Mouse (Mus musculus) stomach, postnatal 0 days (tissue): ENCODE measurements at regions not wholly inside any gene's neighbourhood (a gene's known extent, or its start where the extent isn't known, plus 50 kb on each side); places are given as distances from the start of the nearest gene placed in this dataset.
A peak's percentile ranks its signal among the peaks of the same experiment; 100 is the strongest.
"Not testable (repeated sequence)": the region's sequence is repeated elsewhere in the genome, so short reads cannot be mapped to it uniquely, and the experiment has no call there.

ENCODE experiments used
- ATAC-seq: fragments of 200-750 bp; cut with Nextera tagmentation; 2 replicates; pipeline ENCODE4 v1.8.0; 2017; ENCODE audit not compliant: low FRiP score, low TSS enrichment
- DNase-seq: peaks from one replicate; pipeline ENCODE4 v3.0.0-alpha.2; 2016; ENCODE audit warnings: low spot score
- H3K27ac ChIP-seq: fragments of 300-500 bp; sonication (generic); replicated peaks from 2 replicates; pipeline ENCODE4 v1.5.1; 2014; ENCODE audit warnings: mild to moderate bottlenecking, control low read depth
- H3K27me3 ChIP-seq: fragments of 300-500 bp; sonication (generic); 2 replicates; pipeline ENCODE4 v1.6.1; 2014; ENCODE audit warnings: low read length; ENCODE audit not compliant: control insufficient read depth, insufficient read depth
- H3K36me3 ChIP-seq: fragments of 300-500 bp; sonication (generic); 2 replicates; pipeline ENCODE4 v1.6.1; 2014; ENCODE audit warnings: low read length, mixed read lengths; ENCODE audit not compliant: control insufficient read depth, insufficient read depth
- H3K4me1 ChIP-seq: fragments of 300-500 bp; sonication (generic); replicated peaks from 2 replicates; pipeline ENCODE4 v1.6.1; 2014; ENCODE audit warnings: antibody characterized with exemption; ENCODE audit not compliant: control insufficient read depth, insufficient read depth
- H3K4me2 ChIP-seq: fragments of 300-500 bp; sonication (generic); replicated peaks from 2 replicates; pipeline ENCODE4 v1.6.1; 2014; ENCODE audit warnings: low read depth, mild to moderate bottlenecking, control low read depth, moderate library complexity
- H3K4me3 ChIP-seq: fragments of 300-500 bp; sonication (generic); 2 replicates; pipeline ENCODE4 v1.5.1; 2014; ENCODE audit warnings: low read depth, low read length, control low read depth
- H3K9ac ChIP-seq: fragments of 300-500 bp; sonication (generic); 2 replicates; pipeline ENCODE4 v1.6.1; 2014; ENCODE audit warnings: mild to moderate bottlenecking, low read length, control low read depth, mixed read lengths
- H3K9me3 ChIP-seq: fragments of 300-500 bp; sonication (generic); 2 replicates; pipeline ENCODE4 v1.6.1; 2016; ENCODE audit warnings: low read length; ENCODE audit not compliant: control insufficient read depth
- CTCF ChIP-seq: IDR thresholded peaks from 2 replicates; pipeline ENCODE4 v1.5.1; 2016; ENCODE audit warnings: antibody characterized with exemption, low read depth, mild to moderate bottlenecking, moderate library complexity
- EP300 ChIP-seq: optimal IDR thresholded peaks from 2 replicates; pipeline ENCODE3; 2016; ENCODE audit warnings: antibody characterized with exemption
- WGBS: fragments of 180-500 bp; shearing (Covaris S2); extraction: QIAGEN DNeasy Blood & Tissue Kit; methylation state at CpG from one replicate; pipeline ENCODE4 v1.1.7; 2014; 5-methylcytosine and 5-hydroxymethylcytosine counted together

GRCm38 (mm10) chr3:111194541-111194940 lies 943.7 kb upstream of the Prmt6 start:
- H3K9ac ChIP-seq = no peak overlapping the region
- DNase-seq (no peak), ATAC-seq (no peak)
- no peak overlapping the region for H3K4me3 ChIP-seq
- no peaks in the 10 kb centered on the region for H3K4me1 ChIP-seq
- no peaks in the 10 kb centered on the region for H3K9me3 ChIP-seq
- H3K27ac ChIP-seq = no peak overlapping the region
- no peaks in the 10 kb centered on the region for H3K27me3 ChIP-seq
- WGBS = 32% methylated on average over 2 of the region's 2 CpGs
- H3K4me2 ChIP-seq = no peak overlapping the region
- no peak for TF ChIP-seq EP300
- TF ChIP-seq CTCF = 0 out of 2 replicates have a peak, but pooled peaks have one; percentile 14
- no peaks in the 10 kb centered on the region for H3K36me3 ChIP-seq

GRCm38 (mm10) chr3:111166698-111167097 lies 915.9 kb upstream of the Prmt6 start:
- 85% methylated on average over 3 of the region's 3 CpGs for WGBS
- H3K27me3 ChIP-seq = no peaks in the 10 kb centered on the region
- ATAC-seq (no peak), DNase-seq (no peak)
- H3K27ac ChIP-seq = no peak overlapping the region
- no peak overlapping the region for H3K4me3 ChIP-seq
- H3K9me3 ChIP-seq = no peaks in the 10 kb centered on the region
- H3K4me1 ChIP-seq = no peaks in the 10 kb centered on the region
- TF ChIP-seq EP300 = no peak
- no peak for TF ChIP-seq CTCF
- H3K9ac ChIP-seq = no peak overlapping the region
- no peaks in the 10 kb centered on the region for H3K36me3 ChIP-seq
- no peak overlapping the region for H3K4me2 ChIP-seq

DNA sequence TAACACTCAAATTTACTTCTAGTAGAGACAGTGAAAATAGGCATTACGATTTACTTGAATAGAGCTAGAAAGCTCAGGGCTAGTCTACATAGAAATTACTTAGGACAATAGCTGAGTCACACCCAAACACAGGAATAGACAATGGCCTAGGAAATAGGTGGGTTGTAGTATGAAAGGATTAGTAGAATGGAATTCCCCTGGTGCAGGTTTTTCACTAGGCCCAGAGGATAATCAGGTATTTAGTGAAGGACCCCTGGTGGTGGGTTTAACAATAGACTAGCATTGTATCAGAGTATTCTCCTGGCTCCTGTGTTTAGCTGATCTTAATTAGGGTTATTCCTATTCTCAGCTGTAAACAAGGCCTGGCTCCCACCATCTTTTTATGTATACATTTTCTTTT lies 890.4 kb upstream of the Prmt6 start:
- DNase-seq, H3K27ac ChIP-seq, H3K9ac ChIP-seq, ATAC-seq, H3K36me3 ChIP-seq, H3K9me3 ChIP-seq, H3K4me1 ChIP-seq, H3K4me3 ChIP-seq, H3K27me3 ChIP-seq, H3K4me2 ChIP-seq: not testable (repeated sequence)
- 96% methylated on average over 1 of the region's 1 CpGs for WGBS

GRCm38 (mm10) chr3:111108982-111109381 lies 858.2 kb upstream of the Prmt6 start:
- Histone ChIP-seq H3K27me3 (no peaks in the 10 kb centered on the region), H3K4me2 (no peak overlapping the region), H3K36me3 (no peaks in the 10 kb centered on the region), H3K9ac (no peak overlapping the region), H3K4me1 (no peaks in the 10 kb centered on the region), H3K9me3 (no peaks in the 10 kb centered on the region), H3K4me3 (no peak overlapping the region), H3K27ac (no peak overlapping the region)
- TF ChIP-seq CTCF (no peak), EP300 (no peak)
- ATAC-seq (no peak), DNase-seq (no peak)
- 91% methylated on average over 7 of the region's 7 CpGs for WGBS

DNA sequence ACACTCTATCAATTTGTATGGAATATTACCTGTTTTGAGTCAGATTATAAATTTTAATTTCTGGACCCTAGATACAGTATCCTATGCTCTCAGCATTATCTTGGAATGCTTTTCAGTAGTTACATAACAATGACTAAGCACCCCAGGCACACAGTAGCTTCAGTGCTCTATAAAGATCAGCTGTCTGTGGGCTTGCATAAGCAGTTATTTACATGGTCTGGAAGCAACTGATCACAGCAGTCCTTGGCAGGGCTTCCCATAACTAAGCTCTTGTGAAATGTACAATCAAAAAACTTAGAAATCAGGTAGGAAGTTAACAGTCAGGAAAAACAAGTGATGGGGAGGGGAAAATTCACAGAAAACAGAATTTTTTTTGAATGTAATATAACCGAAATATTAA lies 851.8 kb upstream of the Prmt6 start:
- no peaks in the 10 kb centered on the region for H3K27me3 ChIP-seq
- ATAC-seq (no peak), DNase-seq (no peak)
- no peak overlapping the region for H3K27ac ChIP-seq
- no peaks in the 10 kb centered on the region for H3K9me3 ChIP-seq
- no peaks in the 10 kb centered on the region for H3K4me1 ChIP-seq
- WGBS = 72% methylated on average over 1 of the region's 1 CpGs
- H3K4me3 ChIP-seq = no peak overlapping the region
- H3K9ac ChIP-seq = no peak overlapping the region
- no peak for TF ChIP-seq EP300
- TF ChIP-seq CTCF = no peak
- H3K4me2 ChIP-seq = no peak overlapping the region
- H3K36me3 ChIP-seq = no peaks in the 10 kb centered on the region

GRCm38 (mm10) chr3:111074311-111074710 lies 823.5 kb upstream of the Prmt6 start:
- TF ChIP-seq CTCF (no peak), EP300 (no peak)
- Histone ChIP-seq H3K4me3 (no peak overlapping the region), H3K9me3 (no peaks in the 10 kb centered on the region), H3K27me3 (no peaks in the 10 kb centered on the region), H3K36me3 (no peaks in the 10 kb centered on the region), H3K27ac (no peak overlapping the region), H3K9ac (no peak overlapping the region), H3K4me1 (no peaks in the 10 kb centered on the region), H3K4me2 (no peak overlapping the region)
- ATAC-seq = no peak
- no peak for DNase-seq
- WGBS = 56% methylated on average over 1 of the region's 1 CpGs

GRCm38 (mm10) chr3:111070301-111070700 lies 819.5 kb upstream of the Prmt6 start:
- H3K27ac ChIP-seq = no peak overlapping the region
- no peaks in the 10 kb centered on the region for H3K4me1 ChIP-seq
- H3K9me3 ChIP-seq = no peaks in the 10 kb centered on the region
- H3K36me3 ChIP-seq = no peaks in the 10 kb centered on the region
- no peak overlapping the region for H3K4me3 ChIP-seq
- no peak overlapping the region for H3K4me2 ChIP-seq
- DNase-seq (no peak), ATAC-seq (no peak)
- no peak for TF ChIP-seq CTCF
- TF ChIP-seq EP300 = no peak
- no peak overlapping the region for H3K9ac ChIP-seq
- no peaks in the 10 kb centered on the region for H3K27me3 ChIP-seq
